Mouse (Mus musculus) kidney, adult 2 months (tissue): ENCODE data around the gene Gm11444. TPM values are rescaled to one million over a fixed set of nuclear protein-coding genes. Genes with fewer than 3 reads are reported as not detected.
A peak's percentile ranks its signal among the peaks of the same experiment; 100 is the strongest.

Experiments used
- DNase-seq: peaks from one replicate; pipeline ENCODE4 v3.0.0; 2021
- H3K27ac ChIP-seq: fragments of 200-500 bp; 2 replicates; pipeline ENCODE4 v1.5.1; 2012; ENCODE audit warnings: low read depth, low read length, control low read depth, inconsistent platforms; ENCODE audit not compliant: insufficient read depth
- H3K27me3 ChIP-seq: fragments of 200-500 bp; replicated peaks from 2 replicates; pipeline ENCODE4 v1.6.1; 2012; ENCODE audit warnings: mild to moderate bottlenecking, moderate library complexity, low read length, inconsistent platforms; ENCODE audit not compliant: control insufficient read depth, insufficient read depth
- H3K36me3 ChIP-seq: fragments of 200-500 bp; 2 replicates; pipeline ENCODE4 v1.6.1; 2012; ENCODE audit warnings: mild to moderate bottlenecking, moderate library complexity, low read length, inconsistent platforms; ENCODE audit not compliant: control insufficient read depth, insufficient read depth
- H3K4me1 ChIP-seq: fragments of 200-500 bp; 2 replicates; pipeline ENCODE4 v1.6.1; 2011; ENCODE audit warnings: low read length; ENCODE audit not compliant: control insufficient read depth, insufficient read depth
- H3K4me3 ChIP-seq: fragments of 200-500 bp; 2 replicates; pipeline ENCODE4 v1.5.1; 2011; ENCODE audit warnings: mild to moderate bottlenecking, low read depth, low read length, control low read depth; ENCODE audit not compliant: insufficient read depth
- CTCF ChIP-seq: fragments of 200-500 bp; conservative IDR thresholded peaks from 2 replicates; pipeline ENCODE4 v1.5.1; 2011; ENCODE audit warnings: low read depth, mild to moderate bottlenecking, control low read depth, low read length, moderate library complexity, mixed read lengths; ENCODE audit not compliant: insufficient read depth, insufficient read length
- POLR2A ChIP-seq: fragments of 200-500 bp; IDR thresholded peaks from one replicate; pipeline ENCODE4 v1.6.1; 2011; ENCODE audit warnings: low read depth, low read length, control low read depth
- WGBS: fragments of 180-500 bp; shearing (Covaris S2); methylation state at CpG from one replicate; pipeline ENCODE4 v1.1.7; 2018; 5-methylcytosine and 5-hydroxymethylcytosine counted together
- polyA plus RNA-seq: library from polyadenylated mRNA; depleted of rRNA; stranded (reverse); fragments of >200 nt; gene quantifications from 2 replicates; pipeline ENCODE4 v1.2.3, GENCODE M21; 2012

The Gm11444 gene
- polyA plus RNA-seq, 1 experiment = not detected

GRCm38 (mm10) chr11:85891692-85892040 is 41.5 kb upstream of the Gm11444 start:
- TF ChIP-seq POLR2A (no peak), CTCF (no peak)

DNA sequence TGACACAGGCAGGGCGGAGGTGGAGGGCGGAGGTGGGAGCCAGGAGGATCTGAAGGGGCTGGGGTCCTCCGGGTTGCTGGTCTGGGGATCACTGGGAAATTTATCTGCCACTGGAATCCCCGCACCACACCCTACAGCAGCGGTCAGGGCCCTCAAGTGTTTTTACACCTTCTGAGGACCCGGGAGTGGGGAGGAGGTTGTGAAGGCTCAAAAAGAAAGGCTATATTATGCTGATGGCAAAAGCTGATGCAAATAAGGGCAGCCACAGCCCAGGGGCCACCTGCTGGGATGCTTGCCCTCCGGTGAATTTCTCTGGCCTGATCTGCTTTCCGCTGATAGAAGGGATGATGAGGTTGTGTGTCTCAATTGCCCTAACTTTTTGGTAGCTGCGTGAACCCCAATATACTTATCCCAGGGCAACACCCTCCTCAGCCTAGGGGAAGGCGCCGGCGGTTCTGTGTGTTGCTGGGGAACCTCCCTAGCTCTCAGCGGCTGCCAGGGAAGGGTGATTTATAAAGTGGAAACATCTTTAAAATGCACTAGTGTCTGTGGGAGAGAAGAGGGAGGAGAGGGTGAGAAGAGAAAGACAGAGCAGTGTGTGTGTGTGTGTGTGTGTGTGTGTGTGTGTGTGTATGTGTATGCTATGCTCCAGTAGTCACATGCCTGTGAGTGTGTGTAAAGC is 41.0 kb upstream of the Gm11444 start:
- Histone ChIP-seq H3K27ac (no peak overlapping the region), H3K4me1 (peaks cover 2% of the 10 kb centered on the region; the same call in 1 of the 2 replicates), H3K4me3 (no peak overlapping the region), H3K36me3 (no peaks in the 10 kb centered on the region), H3K27me3 (peaks cover 14% of the 10 kb centered on the region)
- no peak for DNase-seq
- 13% methylated on average over 13 of the region's 13 CpGs for WGBS
- no peak for TF ChIP-seq POLR2A
- TF ChIP-seq CTCF = no peak

More at GRCm38 (mm10) chr11:85891692-85892040, 41.5 kb upstream of the Gm11444 start:
- H3K27ac ChIP-seq = no peak overlapping the region
- DNase-seq = no peak
- H3K4me3 ChIP-seq = no peak overlapping the region
- peaks cover 11% of the 10 kb centered on the region for H3K27me3 ChIP-seq
- WGBS = 14% methylated on average over 2 of the region's 2 CpGs
- peaks cover 2% of the 10 kb centered on the region; the same call in 1 of the 2 replicates for H3K4me1 ChIP-seq
- H3K36me3 ChIP-seq = no peaks in the 10 kb centered on the region

DNA sequence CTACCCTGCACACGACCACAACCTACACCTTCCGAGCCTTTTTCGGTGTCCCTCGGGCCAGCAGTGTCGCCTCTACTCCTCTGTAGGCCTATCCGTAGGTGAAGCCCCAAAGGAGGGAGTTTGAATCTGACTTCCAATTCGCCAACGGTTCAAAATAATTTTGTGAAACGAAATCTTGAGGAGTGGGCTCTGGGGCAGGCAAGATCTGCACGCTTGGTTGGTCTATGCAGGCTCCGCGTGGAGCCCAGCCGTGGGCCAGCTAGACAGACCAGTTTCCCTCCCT is 40.4 kb upstream of the Gm11444 start:
- peaks cover 14% of the 10 kb centered on the region for H3K27me3 ChIP-seq
- 14% methylated on average over 13 of the region's 13 CpGs for WGBS
- TF ChIP-seq POLR2A (no peak), CTCF (no peak)

DNA sequence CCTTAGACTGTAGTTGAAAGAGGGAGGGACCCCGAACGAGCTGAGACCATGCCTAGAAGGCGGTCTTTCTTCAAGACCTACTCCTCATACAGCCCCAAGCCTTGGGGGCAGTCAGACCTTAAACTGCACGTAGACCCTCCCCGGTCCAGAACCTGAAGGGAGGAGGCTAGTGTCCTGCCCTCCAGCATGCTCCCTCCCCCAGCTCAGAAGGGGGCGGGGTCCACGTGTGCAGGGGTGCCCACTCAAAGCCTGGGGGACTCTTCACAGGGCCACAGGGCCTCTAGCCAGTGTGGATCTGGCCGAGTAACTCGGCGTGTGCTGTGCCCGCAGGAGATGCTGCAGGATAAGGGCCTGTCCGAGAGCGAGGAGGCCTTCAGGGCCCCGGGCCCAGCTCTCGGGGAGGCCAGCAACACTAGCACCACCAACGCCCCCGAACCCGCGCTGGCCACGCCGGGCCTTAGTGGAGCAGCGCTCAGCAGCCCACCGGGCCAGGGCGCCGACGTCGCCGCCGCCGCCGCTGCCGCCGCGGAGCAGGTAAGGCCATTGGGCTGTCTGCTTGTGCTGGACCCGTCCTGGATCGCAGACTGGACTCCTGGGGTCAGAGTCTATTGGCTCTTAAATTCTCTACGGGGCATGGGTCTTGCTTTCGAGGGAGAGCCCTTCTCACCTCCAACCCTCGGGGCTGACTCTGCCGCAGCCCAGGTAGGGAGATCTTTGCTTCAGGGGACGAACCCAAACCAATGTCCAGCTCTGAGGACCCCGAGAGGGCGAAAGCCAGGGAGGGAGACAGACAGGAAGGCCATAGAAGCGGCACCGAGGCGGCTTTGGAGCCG is 39.8 kb upstream of the Gm11444 start:
- Histone ChIP-seq H3K4me3 (no peak overlapping the region), H3K36me3 (no peaks in the 10 kb centered on the region), H3K4me1 (peaks cover 2% of the 10 kb centered on the region; the same call in 1 of the 2 replicates), H3K27me3 (peaks cover 10% of the 10 kb centered on the region), H3K27ac (no peak overlapping the region)
- DNase-seq = peak; percentile 19
- TF ChIP-seq CTCF (no peak), POLR2A (no peak)
- 16% methylated on average over 47 of the region's 47 CpGs for WGBS

More for the DNA sequence above, 40.4 kb upstream of the Gm11444 start:
- no peak overlapping the region for H3K4me3 ChIP-seq
- no peaks in the 10 kb centered on the region for H3K36me3 ChIP-seq
- H3K4me1 ChIP-seq = peaks cover 2% of the 10 kb centered on the region; the same call in 1 of the 2 replicates
- no peak overlapping the region for H3K27ac ChIP-seq
- no peak for DNase-seq

GRCm38 (mm10) chr11:85889056-85889729 is 39.1 kb upstream of the Gm11444 start:
- no peak overlapping the region for H3K4me3 ChIP-seq
- no peaks in the 10 kb centered on the region for H3K36me3 ChIP-seq
- H3K4me1 ChIP-seq = no peaks in the 10 kb centered on the region
- peaks cover 8% of the 10 kb centered on the region for H3K27me3 ChIP-seq
- no peak overlapping the region for H3K27ac ChIP-seq
- DNase-seq = no peak
- TF ChIP-seq POLR2A (no peak), CTCF (no peak)
- 70% methylated on average over 8 of the region's 8 CpGs for WGBS

DNA sequence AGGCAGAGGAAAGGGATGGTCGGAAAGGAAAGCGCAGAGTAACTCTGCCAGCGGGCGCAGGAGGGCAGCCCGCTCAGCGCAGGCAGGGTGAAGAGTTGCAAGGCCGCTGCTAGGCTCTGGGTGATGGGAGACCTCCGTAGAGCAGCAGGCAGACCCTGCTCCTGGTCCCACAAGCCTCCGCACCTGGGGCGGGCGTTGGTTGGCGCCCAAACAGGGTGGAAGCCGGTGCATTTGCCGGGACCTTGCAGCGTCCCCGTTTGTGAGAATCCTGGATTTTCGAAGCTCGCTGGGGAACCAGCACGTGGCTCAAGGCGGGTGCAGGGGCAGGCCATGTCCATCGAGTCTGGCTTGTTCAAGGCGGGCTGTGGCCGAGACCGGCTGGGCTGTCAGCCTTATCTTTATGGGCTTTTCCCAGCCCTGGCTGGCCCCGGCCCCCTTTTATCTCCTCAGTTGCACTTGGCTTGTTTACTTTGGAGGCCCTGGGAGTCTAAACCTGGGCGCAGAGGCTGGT is 38.4 kb upstream of the Gm11444 start:
- peaks cover 6% of the 10 kb centered on the region for H3K27me3 ChIP-seq
- no peaks in the 10 kb centered on the region for H3K36me3 ChIP-seq
- 22% methylated on average over 26 of the region's 26 CpGs for WGBS
- TF ChIP-seq CTCF = no peak
- TF ChIP-seq POLR2A = no peak
- H3K27ac ChIP-seq = no peak overlapping the region
- no peaks in the 10 kb centered on the region for H3K4me1 ChIP-seq
- DNase-seq = no peak
- no peak overlapping the region for H3K4me3 ChIP-seq
